Mouse (Mus musculus): ENCODE data around the gene Cd200r2. TPM values are rescaled to one million over a fixed set of nuclear protein-coding genes. Genes with fewer than 3 reads are reported as not detected.
"Not testable (repeated sequence)": the region's sequence is repeated elsewhere in the genome, so short reads cannot be mapped to it uniquely, and the experiment has no call there.

Gene Cd200r2
- not detected in 2 replicates for polyA plus RNA-seq (2016; fragmentation: Nextera tagmentation; extraction: Ambion mirVana)

- no peak within 1 kb of the TSS for H3K27ac ChIP-seq
- no peak within 1 kb of the TSS for H3K4me3 ChIP-seq (replicated peaks)
- ATAC-seq (ENCODE audit: low FRiP score) = no peak
- H3K27me3 ChIP-seq = no peaks in the 10 kb centered on the region
- WGBS = 92% methylated on average over 2 of the region's 2 CpGs
- H3K4me2 ChIP-seq = no peak within 1 kb of the TSS
- no peaks in the 10 kb centered on the region for H3K4me1 ChIP-seq
- H3K36me3 ChIP-seq (replicated peaks) = no peaks in the 10 kb centered on the region
- no peak within 1 kb of the TSS for H3K9ac ChIP-seq
- no peaks in the 10 kb centered on the region for H3K9me3 ChIP-seq
Observed at GRCm38 (mm10) chr16:44866797-44867196, at the start of gene Cd200r2. Cd200r2 (plus strand) TSS chr16:44867097.

GRCm38 (mm10) chr16:44818010-44818409 is 48.9 kb upstream of the Cd200r2 start:
- 46% methylated on average over 1 of the region's 1 CpGs for WGBS
- Histone ChIP-seq H3K4me1 (no peaks in the 10 kb centered on the region), H3K27me3 (no peaks in the 10 kb centered on the region), H3K9me3 (no peaks in the 10 kb centered on the region), H3K4me3 (replicated peaks) (no peak overlapping the region), H3K4me2 (no peak overlapping the region), H3K9ac (no peak overlapping the region), H3K27ac (no peak overlapping the region), H3K36me3 (replicated peaks) (no peaks in the 10 kb centered on the region)
- no peak for ATAC-seq (ENCODE audit: low FRiP score)

GRCm38 (mm10) chr16:44820545-44820944 is 46.4 kb upstream of the Cd200r2 start:
- WGBS = 83% methylated on average over 4 of the region's 4 CpGs
- H3K27me3 ChIP-seq = no peaks in the 10 kb centered on the region
- no peak overlapping the region for H3K4me2 ChIP-seq
- H3K9ac ChIP-seq = no peak overlapping the region
- no peak overlapping the region for H3K4me3 ChIP-seq (replicated peaks)
- H3K36me3 ChIP-seq (replicated peaks) = no peaks in the 10 kb centered on the region
- H3K27ac ChIP-seq = no peak overlapping the region
- no peak for ATAC-seq (ENCODE audit: low FRiP score)
- no peaks in the 10 kb centered on the region for H3K4me1 ChIP-seq
- H3K9me3 ChIP-seq = no peaks in the 10 kb centered on the region

- H3K9ac ChIP-seq = no peak overlapping the region
- no peak overlapping the region for H3K27ac ChIP-seq
- no peak overlapping the region for H3K4me2 ChIP-seq
- no peaks in the 10 kb centered on the region for H3K4me1 ChIP-seq
- no peaks in the 10 kb centered on the region for H3K27me3 ChIP-seq
- H3K4me3 ChIP-seq (replicated peaks) = no peak overlapping the region
- ATAC-seq (ENCODE audit: low FRiP score) = no peak
- no peaks in the 10 kb centered on the region for H3K36me3 ChIP-seq (replicated peaks)
- WGBS = 87% methylated on average over 3 of the region's 3 CpGs
- no peaks in the 10 kb centered on the region for H3K9me3 ChIP-seq
Observed at GRCm38 (mm10) chr16:44832286-44832685, 34.6 kb upstream of the Cd200r2 start.

GRCm38 (mm10) chr16:44833189-44833588 is 33.7 kb upstream of the Cd200r2 start:
- not testable (repeated sequence) for H3K27me3 ChIP-seq; H3K36me3 ChIP-seq (replicated peaks); H3K4me2 ChIP-seq; H3K4me1 ChIP-seq; ATAC-seq (ENCODE audit: low FRiP score); H3K27ac ChIP-seq; H3K9ac ChIP-seq; H3K9me3 ChIP-seq; H3K4me3 ChIP-seq (replicated peaks)
- WGBS = 36% methylated on average over 2 of the region's 2 CpGs

GRCm38 (mm10) chr16:44875178-44875577 is 8.3 kb downstream of the Cd200r2 start:
- no peaks in the 10 kb centered on the region for H3K36me3 ChIP-seq (replicated peaks)
- no peaks in the 10 kb centered on the region for H3K4me1 ChIP-seq
- whole genome bisulfite sequencing = 75% methylated on average over 1 of the region's 1 CpGs
- no peaks in the 10 kb centered on the region for H3K9me3 ChIP-seq
- no peak overlapping the region for H3K27ac ChIP-seq
- no peak for ATAC-seq (ENCODE audit: low FRiP score)
- no peak overlapping the region for H3K4me3 ChIP-seq (replicated peaks)
- no peaks in the 10 kb centered on the region for H3K27me3 ChIP-seq
- H3K4me2 ChIP-seq = no peak overlapping the region
- H3K9ac ChIP-seq = no peak overlapping the region

GRCm38 (mm10) chr16:44876625-44877024 is 9.7 kb downstream of the Cd200r2 start:
- H3K9ac ChIP-seq = no peak overlapping the region
- H3K4me2 ChIP-seq = no peak overlapping the region
- H3K36me3 ChIP-seq (replicated peaks) = no peaks in the 10 kb centered on the region
- no peaks in the 10 kb centered on the region for H3K27me3 ChIP-seq
- H3K4me1 ChIP-seq = no peaks in the 10 kb centered on the region
- H3K4me3 ChIP-seq (replicated peaks) = no peak overlapping the region
- no peak for ATAC-seq (ENCODE audit: low FRiP score)
- no peaks in the 10 kb centered on the region for H3K9me3 ChIP-seq
- H3K27ac ChIP-seq = no peak overlapping the region
- 78% methylated on average over 5 of the region's 5 CpGs for WGBS

GRCm38 (mm10) chr16:44877595-44877994 is 10.7 kb downstream of the Cd200r2 start:
- H3K27ac ChIP-seq = no peak overlapping the region
- H3K4me3 ChIP-seq (replicated peaks) = no peak overlapping the region
- H3K27me3 ChIP-seq = no peaks in the 10 kb centered on the region
- no peak overlapping the region for H3K4me2 ChIP-seq
- ATAC-seq (ENCODE audit: low FRiP score) = no peak
- no peaks in the 10 kb centered on the region for H3K9me3 ChIP-seq
- no peaks in the 10 kb centered on the region for H3K4me1 ChIP-seq
- WGBS = 86% methylated on average over 6 of the region's 6 CpGs
- H3K36me3 ChIP-seq (replicated peaks) = no peaks in the 10 kb centered on the region
- H3K9ac ChIP-seq = no peak overlapping the region

GRCm38 (mm10) chr16:44890814-44891213 is 23.9 kb downstream of the Cd200r2 start:
- Histone ChIP-seq H3K4me3 (replicated peaks) (no peak overlapping the region), H3K27ac (no peak overlapping the region), H3K9me3 (no peaks in the 10 kb centered on the region), H3K27me3 (no peaks in the 10 kb centered on the region), H3K36me3 (replicated peaks) (no peaks in the 10 kb centered on the region), H3K4me1 (no peaks in the 10 kb centered on the region), H3K9ac (no peak overlapping the region), H3K4me2 (no peak overlapping the region)
- 86% methylated on average over 1 of the region's 1 CpGs for WGBS
- no peak for ATAC-seq (ENCODE audit: low FRiP score)

- no peak for ATAC-seq (ENCODE audit: low FRiP score)
- Histone ChIP-seq H3K4me3 (replicated peaks) (no peak overlapping the region), H3K27ac (no peak overlapping the region), H3K27me3 (no peaks in the 10 kb centered on the region), H3K9ac (no peak overlapping the region), H3K36me3 (replicated peaks) (no peaks in the 10 kb centered on the region), H3K9me3 (no peaks in the 10 kb centered on the region), H3K4me1 (no peaks in the 10 kb centered on the region), H3K4me2 (no peak overlapping the region)
- 85% methylated on average over 1 of the region's 1 CpGs for WGBS
Observed at GRCm38 (mm10) chr16:44932016-44932415, 65.1 kb downstream of the Cd200r2 start.

GRCm38 (mm10) chr16:44943468-44943867 is 76.6 kb downstream of the Cd200r2 start, which contains the start of gene Cd200r3:
Cd200r3 (plus strand) TSS chr16:44943678.
- H3K9me3 ChIP-seq = no peaks in the 10 kb centered on the region
- no peaks in the 10 kb centered on the region for H3K36me3 ChIP-seq (replicated peaks)
- H3K4me2 ChIP-seq = no peak within 1 kb of the TSS
- no peak within 1 kb of the TSS for H3K9ac ChIP-seq
- no peak within 1 kb of the TSS for H3K4me3 ChIP-seq (replicated peaks)
- no peak for ATAC-seq (ENCODE audit: low FRiP score)
- H3K27me3 ChIP-seq = no peaks in the 10 kb centered on the region
- no peak within 1 kb of the TSS for H3K27ac ChIP-seq
- no peaks in the 10 kb centered on the region for H3K4me1 ChIP-seq
- WGBS = 80% methylated on average over 3 of the region's 3 CpGs

GRCm38 (mm10) chr16:44951360-44952114 is 84.6 kb downstream of the Cd200r2 start:
- Histone ChIP-seq H3K9ac (no peak overlapping the region), H3K4me2 (no peak overlapping the region), H3K27me3 (no peaks in the 10 kb centered on the region), H3K36me3 (replicated peaks) (no peaks in the 10 kb centered on the region), H3K4me3 (replicated peaks) (no peak overlapping the region), H3K9me3 (no peaks in the 10 kb centered on the region), H3K4me1 (no peaks in the 10 kb centered on the region), H3K27ac (no peak overlapping the region)
- WGBS = 81% methylated on average over 4 of the region's 4 CpGs
- no peak for ATAC-seq (ENCODE audit: low FRiP score)

GRCm38 (mm10) chr16:44962296-44962695 is 95.4 kb downstream of the Cd200r2 start:
- no peak overlapping the region for H3K4me2 ChIP-seq
- H3K4me3 ChIP-seq (replicated peaks) = no peak overlapping the region
- 82% methylated on average over 2 of the region's 2 CpGs for WGBS
- no peak overlapping the region for H3K27ac ChIP-seq
- H3K9ac ChIP-seq = no peak overlapping the region
- H3K4me1 ChIP-seq = no peaks in the 10 kb centered on the region
- H3K27me3 ChIP-seq = no peaks in the 10 kb centered on the region
- no peaks in the 10 kb centered on the region for H3K9me3 ChIP-seq
- ATAC-seq (ENCODE audit: low FRiP score) = no peak
- H3K36me3 ChIP-seq (replicated peaks) = no peaks in the 10 kb centered on the region

Measured in forebrain, embryonic 12.5 days (tissue).